Mouse (Mus musculus): ENCODE results near the gene Enkd1. TPM values are rescaled to one million over a fixed set of nuclear protein-coding genes. Genes with fewer than 3 reads are reported as not detected.

Enkd1 gene
- total RNA-seq (2023), result 2.0 to 3.9 TPM (median 3.7 TPM) in 4 replicates

DNA sequence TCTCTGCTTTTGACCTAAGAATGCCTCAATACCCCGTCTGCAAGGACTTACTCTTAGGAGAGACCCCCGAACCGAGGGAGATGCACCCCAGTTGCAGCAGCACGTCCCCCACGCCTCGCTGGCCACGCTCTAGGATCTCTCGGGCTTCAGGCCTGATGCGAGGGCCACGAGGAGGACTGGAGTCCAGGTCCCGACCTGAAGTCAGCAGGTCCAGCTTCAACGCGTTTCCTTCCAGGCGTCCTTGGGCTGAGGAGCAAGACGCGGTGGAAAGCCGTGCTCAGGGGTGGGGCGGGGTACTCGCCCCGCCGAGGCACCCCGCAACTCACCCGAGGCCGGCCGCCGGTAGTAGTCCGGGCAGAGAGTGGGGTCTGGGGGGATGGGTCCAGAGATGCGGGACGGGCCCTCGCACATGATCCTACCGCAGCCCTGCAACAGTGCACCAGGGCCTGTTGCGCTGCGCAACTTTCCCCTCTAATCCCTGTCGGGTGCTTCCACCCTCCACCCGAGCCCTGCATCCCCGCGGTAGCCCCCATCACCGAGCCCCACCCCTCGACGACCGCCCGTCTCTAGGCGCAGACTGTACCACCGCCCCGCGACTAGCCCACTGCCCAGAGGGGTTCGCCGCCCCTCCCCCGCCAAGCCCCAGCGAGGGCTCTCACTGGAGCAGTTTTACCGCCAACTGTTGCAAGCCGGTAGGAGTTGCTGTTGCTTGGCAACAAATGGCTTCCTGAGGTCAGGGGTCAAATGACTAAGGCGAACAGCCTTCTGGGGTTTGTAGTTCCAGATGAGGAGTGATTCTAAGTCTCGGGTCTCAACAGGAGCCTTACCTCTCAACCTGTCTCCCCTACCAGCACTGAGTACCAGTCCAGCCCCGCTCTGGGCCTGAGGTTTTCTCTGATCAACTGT, at the start of gene Enkd1, which contains the start of gene 4933405L10Rik:
Gene Enkd1 (minus strand): TSS at position 713 of the 906 bp plus-strand sequence.
Gene 4933405L10Rik (plus strand): TSS at position 158 of the 906 bp plus-strand sequence.

DNA sequence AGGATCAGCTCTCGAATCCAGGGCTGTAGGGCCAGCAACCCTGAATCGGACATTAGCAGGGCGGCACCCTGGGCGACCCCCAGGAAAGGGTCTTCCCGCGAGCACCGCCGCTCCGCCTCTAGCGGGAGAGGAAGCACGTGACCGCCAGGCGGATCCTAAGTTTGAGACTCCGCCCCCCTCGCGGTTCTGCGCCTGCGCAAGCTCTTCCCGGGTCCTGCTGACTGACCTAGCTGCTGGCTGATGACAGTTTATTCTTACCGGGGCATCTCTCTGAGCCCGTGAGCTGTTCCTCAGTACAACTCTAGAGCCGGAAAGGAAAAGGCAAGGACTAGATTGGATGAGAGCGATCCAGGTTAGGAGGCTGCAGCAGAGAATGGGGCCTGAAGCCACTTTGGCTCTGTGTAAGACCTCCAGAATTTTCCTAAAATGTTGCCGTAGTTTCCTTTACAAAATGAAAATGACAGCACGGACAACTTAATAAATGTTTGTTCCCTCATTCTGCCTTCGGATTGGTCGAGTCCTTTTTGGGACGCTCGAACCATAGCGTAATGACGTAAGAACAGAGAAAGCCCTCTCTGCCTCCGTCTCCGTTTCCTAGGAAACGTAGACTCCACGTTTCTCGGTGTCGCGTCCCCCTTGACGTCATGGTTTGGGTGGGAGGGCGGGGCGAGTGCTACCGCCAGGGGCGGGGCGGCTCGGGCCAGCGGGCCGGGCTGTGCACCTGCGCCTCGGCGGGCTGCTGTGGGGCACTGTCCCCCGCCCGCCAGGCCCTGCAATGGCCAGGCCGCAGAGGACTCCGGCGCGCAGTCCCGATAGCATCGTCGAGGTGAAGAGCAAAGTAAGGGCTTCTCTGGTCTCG, 6.8 kb downstream of the Enkd1 start, which contains the start of the genes Acd and Pard6a:
Gene Acd (minus strand): TSS at position 137 of the 859 bp plus-strand sequence.
Gene Pard6a (plus strand): TSS at position 183 of the 859 bp plus-strand sequence.

DNA sequence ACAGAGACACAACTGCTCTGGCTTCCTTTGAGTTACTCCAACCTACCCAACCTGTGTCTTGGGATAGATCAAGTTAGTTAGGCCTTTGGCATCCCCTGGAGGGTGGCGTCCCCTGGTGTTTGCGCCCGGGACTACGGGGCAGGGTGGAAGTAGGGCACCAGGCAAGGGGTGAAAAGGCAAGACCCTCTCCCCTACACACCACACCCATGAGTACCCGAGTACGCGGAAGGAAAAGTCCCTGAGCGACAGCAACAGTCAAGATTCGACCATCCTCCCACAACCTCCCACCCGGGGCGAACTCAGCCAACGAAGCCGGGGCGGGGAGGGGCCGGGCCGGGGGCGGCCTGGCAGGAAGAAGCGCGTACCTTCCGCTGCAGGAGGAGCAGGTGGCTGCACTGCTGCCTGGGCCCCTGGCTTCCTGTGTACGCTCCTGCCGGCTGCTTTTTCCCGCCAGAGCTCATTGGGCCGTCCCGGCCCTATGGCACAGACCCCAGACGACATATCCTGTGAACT, 22.2 kb downstream of the Enkd1 start, which contains the start of gene Carmil2:
Gene Carmil2 (plus strand): TSS at position 479 of the 513 bp plus-strand sequence.

Other genes with a start within 250 kb of the Enkd1 start
- 0.48 to 1.0 TPM (median 0.79 TPM) in 3 of 4 replicates, not detected in the other for gene Tppp3, start 236.7 kb downstream of the Enkd1 start, total RNA-seq (2023)
- gene Zdhhc1, start 211.3 kb downstream of the Enkd1 start, total RNA-seq (2023), result 2.7 to 5.8 TPM (median 3.9 TPM) in 4 replicates
- 0.32 TPM in 1 of 4 replicates, not detected in the others for gene Hsd11b2, start 189.5 kb downstream of the Enkd1 start, total RNA-seq (2023)
- 111 to 118 TPM (median 113 TPM) in 4 replicates for gene Atp6v0d1, start 142.2 kb downstream of the Enkd1 start, total RNA-seq (2023)
- 26.0 to 30.1 TPM (median 27.9 TPM) in 4 replicates for gene Ripor1, start 103.0 kb downstream of the Enkd1 start, total RNA-seq (2023)
- 184 to 204 TPM (median 191 TPM) in 4 replicates for gene Ctcf, start 71.6 kb downstream of the Enkd1 start, total RNA-seq (2023)
- not detected in 4 replicates for gene Agrp, start 70.8 kb downstream of the Enkd1 start, total RNA-seq (2023)
- gene Carmil2, start 21.9 kb downstream of the Enkd1 start, total RNA-seq (2023), result 141 to 151 TPM (median 147 TPM) in 4 replicates
- gene Acd, start 7.1 kb downstream of the Enkd1 start, total RNA-seq (2023), result 96.4 to 110 TPM (median 104 TPM) in 4 replicates
- 14.0 to 21.8 TPM (median 19.9 TPM) in 4 replicates for gene Pard6a, start 7.1 kb downstream of the Enkd1 start, total RNA-seq (2023)
- gene 4933405L10Rik, start 555 bp downstream of the Enkd1 start, total RNA-seq (2023), result not detected in 4 replicates
- gene Gfod2, start 50.5 kb upstream of the Enkd1 start, total RNA-seq (2023), result 0.94 to 2.8 TPM (median 1.7 TPM) in 4 replicates
- 34.7 to 39.4 TPM (median 37.0 TPM) in 4 replicates for gene Ranbp10, start 119.1 kb upstream of the Enkd1 start, total RNA-seq (2023)
- gene Tsnaxip1, start 119.5 kb upstream of the Enkd1 start, total RNA-seq (2023), result 0.75 to 0.91 TPM (median 0.83 TPM) in 4 replicates
- 14.4 to 20.3 TPM (median 16.1 TPM) in 4 replicates for gene Cenpt, start 145.1 kb upstream of the Enkd1 start, total RNA-seq (2023)
- 12.8 to 17.1 TPM (median 14.2 TPM) in 4 replicates for gene Thap11, start 146.9 kb upstream of the Enkd1 start, total RNA-seq (2023)
- 18.1 to 38.7 TPM (median 36.1 TPM) in 4 replicates for gene Nutf2, start 152.4 kb upstream of the Enkd1 start, total RNA-seq (2023)
- 80.5 to 84.4 TPM (median 81.9 TPM) in 4 replicates for gene Edc4, start 172.7 kb upstream of the Enkd1 start, total RNA-seq (2023)
- 1.1 to 3.8 TPM (median 1.4 TPM) in 4 replicates for gene Nrn1l, start 185.4 kb upstream of the Enkd1 start, total RNA-seq (2023)
- 23.0 to 24.7 TPM (median 23.5 TPM) in 4 replicates for gene Pskh1, start 192.2 kb upstream of the Enkd1 start, total RNA-seq (2023)
- 1.5 to 3.5 TPM (median 1.8 TPM) in 4 replicates for gene Ctrl, start 225.7 kb upstream of the Enkd1 start, total RNA-seq (2023)
- 122 to 142 TPM (median 126 TPM) in 4 replicates for gene Psmb10, start 230.2 kb upstream of the Enkd1 start, total RNA-seq (2023)
- gene Lcat, start 235.2 kb upstream of the Enkd1 start, total RNA-seq (2023), result 0.97 TPM in 1 of 4 replicates, not detected in the others